Mouse (Mus musculus): ENCODE measurements at regions not wholly inside any gene's neighbourhood (a gene's known extent, or its start where the extent isn't known, plus 50 kb on each side); places are given as distances from the start of the nearest gene placed in this dataset.
"Not testable (repeated sequence)": the region's sequence is repeated elsewhere in the genome, so short reads cannot be mapped to it uniquely, and the experiment has no call there.

DNA sequence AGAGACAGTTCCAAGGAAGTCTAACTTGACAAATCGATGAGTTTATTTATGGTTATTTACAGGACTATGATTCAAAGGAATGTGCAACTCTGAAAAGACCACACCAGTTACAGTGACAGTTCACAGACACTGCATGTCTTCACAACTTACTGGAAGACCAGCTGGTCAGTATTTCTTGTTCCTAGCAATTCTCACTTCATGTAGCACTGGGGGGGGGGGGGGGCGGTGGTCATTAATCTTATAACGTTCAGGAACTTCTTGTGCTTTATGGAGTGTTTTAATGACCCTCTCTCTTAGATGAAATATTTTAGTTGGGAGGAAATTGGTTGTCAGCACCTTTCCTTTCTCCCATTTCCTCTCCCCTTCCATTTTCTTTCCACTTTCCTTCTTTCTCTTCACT is 1752.1 kb upstream of the Cntnap5a start:
- H3K36me3 ChIP-seq (ENCODE audit: control insufficient read depth, insufficient read depth, low read length, poor library complexity, severe bottlenecking) = no peaks in the 10 kb centered on the region
- H3K9me3 ChIP-seq (ENCODE audit: control insufficient read depth, insufficient read depth, low read depth, low read length) = no peaks in the 10 kb centered on the region
- TF ChIP-seq CHD2 (IDR thresholded peaks at IDR 0.05; ENCODE audit: low read depth, low read length) (no peak), MAFK (IDR thresholded peaks at IDR 0.05; ENCODE audit: insufficient read depth, low read depth, low read length) (no peak), HCFC1 (IDR thresholded peaks at IDR 0.05; ENCODE audit: borderline replicate concordance, insufficient read depth, low read length) (no peak), ZNF384 (IDR thresholded peaks at IDR 0.05; ENCODE audit: low read depth, low read length) (no peak), ZC3H11A (IDR thresholded peaks at IDR 0.05; ENCODE audit: borderline replicate concordance, low read depth, low read length) (no peak)
- H3K27ac ChIP-seq (ENCODE audit: insufficient read depth, low read depth, low read length, poor library complexity, severe bottlenecking) = no peak overlapping the region
- no peak for DNase-seq (ENCODE audit: low read depth, low spot score)
- no peak overlapping the region for H3K4me3 ChIP-seq (ENCODE audit: insufficient read depth in 1 of 2, low read depth in 1 of 2, low read length in 2 of 2, poor library complexity in 1 of 2, severe bottlenecking in 1 of 2)
- no peak overlapping the region for H3K9ac ChIP-seq (ENCODE audit: insufficient read depth, low read depth, low read length, poor library complexity, severe bottlenecking)
- H3K4me1 ChIP-seq (ENCODE audit: control insufficient read depth in 2 of 2, insufficient read depth in 2 of 2, low read length in 2 of 2, poor library complexity in 1 of 2) = no peaks in the 10 kb centered on the region
- in situ Hi-C loops (cut with MboI; ENCODE audit: low sequenced_read_pairs in 2 of 2, unreplicated experiment in 2 of 2) = no loop called here

DNA sequence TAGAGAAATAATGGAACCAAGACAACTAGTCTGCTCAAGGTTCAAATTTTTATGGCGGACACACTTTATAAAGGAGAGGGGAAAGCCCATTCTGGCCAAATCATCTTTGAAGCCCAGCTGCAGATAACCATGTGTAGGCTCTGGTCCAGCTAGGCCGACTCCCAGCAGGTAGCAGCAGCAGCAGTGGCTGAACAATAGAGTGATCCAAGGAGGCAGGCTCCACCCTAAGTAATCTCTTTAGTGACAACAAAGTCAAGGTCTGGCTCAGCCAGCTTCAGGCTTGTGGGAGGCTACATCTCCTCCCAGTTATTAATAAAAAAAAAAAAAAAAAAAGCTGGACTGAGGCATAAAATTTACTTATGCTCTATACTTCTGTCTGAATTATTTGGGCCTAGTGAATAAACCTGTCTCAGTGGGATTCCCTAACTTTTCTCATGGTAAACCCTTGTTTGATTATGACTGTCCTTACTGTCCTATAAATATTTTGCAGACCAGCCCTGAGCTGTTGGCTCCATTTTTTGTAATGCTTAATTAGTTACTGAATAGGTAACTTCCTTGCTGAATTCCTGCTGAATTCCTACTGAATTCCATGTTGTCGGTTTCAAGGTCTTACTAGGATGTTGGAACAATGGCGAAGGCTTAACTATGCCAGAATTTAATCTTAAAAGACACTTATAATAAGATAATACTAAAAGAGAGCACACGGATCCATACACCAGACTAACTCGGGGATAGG is 1726.4 kb upstream of the Cntnap5a start:
- TF ChIP-seq ZC3H11A (IDR thresholded peaks at IDR 0.05; ENCODE audit: borderline replicate concordance, low read depth, low read length) (no peak), CHD2 (IDR thresholded peaks at IDR 0.05; ENCODE audit: low read depth, low read length) (peak; percentile 53; the same call in 1 of the 2 replicates), ZNF384 (IDR thresholded peaks at IDR 0.05; ENCODE audit: low read depth, low read length) (peak; percentile 78)
- no peak for DNase-seq (ENCODE audit: low read depth, low spot score)
- H3K9me3 ChIP-seq (ENCODE audit: control insufficient read depth, insufficient read depth, low read depth, low read length) = no peaks in the 10 kb centered on the region
- H3K36me3 ChIP-seq (ENCODE audit: control insufficient read depth, insufficient read depth, low read length, poor library complexity, severe bottlenecking) = no peaks in the 10 kb centered on the region
- no peak overlapping the region for H3K9ac ChIP-seq (ENCODE audit: insufficient read depth, low read depth, low read length, poor library complexity, severe bottlenecking)
- peaks cover 5 to 21% of the 10 kb centered on the region in 2 experiments; a peak in 3 of 4 replicates for H3K4me1 ChIP-seq (ENCODE audit: control insufficient read depth in 2 of 2, insufficient read depth in 2 of 2, low read length in 2 of 2, poor library complexity in 1 of 2)
- peak overlapping the region; percentile 87; the same call in 1 of the 2 replicates for H3K27ac ChIP-seq (ENCODE audit: insufficient read depth, low read depth, low read length, poor library complexity, severe bottlenecking)
- H3K4me3 ChIP-seq (ENCODE audit: insufficient read depth in 1 of 2, low read depth in 1 of 2, low read length in 2 of 2, poor library complexity in 1 of 2, severe bottlenecking in 1 of 2) = no peak overlapping the region; a peak in 1 of 4 replicates
- in situ Hi-C loops (cut with MboI; ENCODE audit: low sequenced_read_pairs in 2 of 2, unreplicated experiment in 2 of 2) = no loop called here

DNA sequence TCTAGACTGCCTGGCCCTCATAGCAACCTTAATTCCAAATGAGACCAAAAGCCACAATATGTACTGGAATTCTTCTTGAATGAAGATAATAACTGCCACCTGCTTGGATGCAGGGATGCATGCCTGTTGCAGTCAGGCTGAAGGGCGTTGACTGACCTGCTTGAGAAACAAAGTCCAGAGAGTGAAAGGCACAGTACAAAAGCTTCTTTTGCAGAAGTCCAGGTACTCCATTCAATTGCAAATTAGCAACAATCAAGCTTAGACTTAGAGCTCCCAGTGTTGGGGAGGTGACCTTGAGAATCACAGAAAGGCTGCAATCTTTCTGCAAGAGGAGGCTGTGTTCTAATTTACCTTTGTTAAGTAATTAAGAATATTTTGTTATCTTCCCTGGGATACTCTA is 1725.3 kb upstream of the Cntnap5a start:
- DNase-seq (ENCODE audit: low read depth, low spot score) = peak; percentile 57
- H3K36me3 ChIP-seq (ENCODE audit: control insufficient read depth, insufficient read depth, low read length, poor library complexity, severe bottlenecking); H3K9ac ChIP-seq (ENCODE audit: insufficient read depth, low read depth, low read length, poor library complexity, severe bottlenecking); in situ Hi-C loops (cut with MboI; ENCODE audit: low sequenced_read_pairs in 2 of 2, unreplicated experiment in 2 of 2); H3K9me3 ChIP-seq (ENCODE audit: control insufficient read depth, insufficient read depth, low read depth, low read length): not testable (repeated sequence)
- TF ChIP-seq CHD2 (IDR thresholded peaks at IDR 0.05; ENCODE audit: low read depth, low read length) = peak; percentile 63; the same call in 1 of the 2 replicates
- Histone ChIP-seq H3K4me1 (ENCODE audit: control insufficient read depth in 2 of 2, insufficient read depth in 2 of 2, low read length in 2 of 2, poor library complexity in 1 of 2) (peaks cover 5 to 22% of the 10 kb centered on the region in 2 experiments; a peak in 3 of 4 replicates), H3K27ac (ENCODE audit: insufficient read depth, low read depth, low read length, poor library complexity, severe bottlenecking) (peak overlapping the region; percentile 87; the same call in 1 of the 2 replicates), H3K4me3 (ENCODE audit: insufficient read depth in 1 of 2, low read depth in 1 of 2, low read length in 2 of 2, poor library complexity in 1 of 2, severe bottlenecking in 1 of 2) (peak overlapping the region; percentile 32 to 42; a peak in 3 of 4 replicates)

DNA sequence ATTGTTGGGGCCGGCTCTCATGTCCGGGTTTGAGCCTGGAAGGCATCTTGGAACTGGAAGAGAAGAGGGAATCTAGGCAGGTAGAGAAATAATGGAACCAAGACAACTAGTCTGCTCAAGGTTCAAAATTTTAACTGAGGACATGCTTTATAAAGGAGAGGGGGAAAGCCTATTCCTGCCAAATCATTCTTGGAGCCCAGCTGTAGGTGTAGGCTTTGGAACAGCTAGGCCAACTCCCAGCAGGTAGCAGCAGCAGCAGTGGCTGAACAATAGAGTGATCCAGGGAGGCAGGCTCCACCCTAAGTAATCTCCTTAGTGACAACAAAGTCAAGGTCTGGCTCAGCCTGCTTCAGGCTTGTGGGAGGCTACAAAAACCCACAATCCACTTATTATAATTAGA is 1720.6 kb upstream of the Cntnap5a start:
- DNase-seq (ENCODE audit: low read depth, low spot score); in situ Hi-C loops (cut with MboI; ENCODE audit: low sequenced_read_pairs in 2 of 2, unreplicated experiment in 2 of 2); H3K36me3 ChIP-seq (ENCODE audit: control insufficient read depth, insufficient read depth, low read length, poor library complexity, severe bottlenecking); H3K9me3 ChIP-seq (ENCODE audit: control insufficient read depth, insufficient read depth, low read depth, low read length): not testable (repeated sequence)
- Histone ChIP-seq H3K27ac (ENCODE audit: insufficient read depth, low read depth, low read length, poor library complexity, severe bottlenecking) (peak overlapping the region; percentile 90), H3K4me1 (ENCODE audit: control insufficient read depth in 2 of 2, insufficient read depth in 2 of 2, low read length in 2 of 2, poor library complexity in 1 of 2) (peaks cover 2 to 23% of the 10 kb centered on the region in 2 experiments), H3K4me3 (ENCODE audit: insufficient read depth in 1 of 2, low read depth in 1 of 2, low read length in 2 of 2, poor library complexity in 1 of 2, severe bottlenecking in 1 of 2) (peak overlapping the region; percentile 81 to 92), H3K9ac (ENCODE audit: insufficient read depth, low read depth, low read length, poor library complexity, severe bottlenecking) (peak overlapping the region; percentile 87)

GRCm38 (mm10) chr1:113964431-113964830 is 1720.1 kb upstream of the Cntnap5a start:
- H3K36me3 ChIP-seq (ENCODE audit: control insufficient read depth, insufficient read depth, low read length, poor library complexity, severe bottlenecking) = no peaks in the 10 kb centered on the region
- TF ChIP-seq ZNF384 (IDR thresholded peaks at IDR 0.05; ENCODE audit: low read depth, low read length) (no peak), ZC3H11A (IDR thresholded peaks at IDR 0.05; ENCODE audit: borderline replicate concordance, low read depth, low read length) (no peak), MAFK (IDR thresholded peaks at IDR 0.05; ENCODE audit: insufficient read depth, low read depth, low read length) (no peak), CHD2 (IDR thresholded peaks at IDR 0.05; ENCODE audit: low read depth, low read length) (no peak; the same call in 1 of the 2 replicates), HCFC1 (IDR thresholded peaks at IDR 0.05; ENCODE audit: borderline replicate concordance, insufficient read depth, low read length) (no peak)
- H3K9ac ChIP-seq (ENCODE audit: insufficient read depth, low read depth, low read length, poor library complexity, severe bottlenecking) = no peak overlapping the region
- no peak for DNase-seq (ENCODE audit: low read depth, low spot score)
- peaks cover 2 to 21% of the 10 kb centered on the region in 2 experiments for H3K4me1 ChIP-seq (ENCODE audit: control insufficient read depth in 2 of 2, insufficient read depth in 2 of 2, low read length in 2 of 2, poor library complexity in 1 of 2)
- in situ Hi-C loops (cut with MboI; ENCODE audit: low sequenced_read_pairs in 2 of 2, unreplicated experiment in 2 of 2) = no loop called here
- H3K9me3 ChIP-seq (ENCODE audit: control insufficient read depth, insufficient read depth, low read depth, low read length) = no peaks in the 10 kb centered on the region
- peak overlapping the region; percentile 33 to 37; a peak in 2 of 4 replicates for H3K4me3 ChIP-seq (ENCODE audit: insufficient read depth in 1 of 2, low read depth in 1 of 2, low read length in 2 of 2, poor library complexity in 1 of 2, severe bottlenecking in 1 of 2)
- peak overlapping the region; percentile 87; the same call in 1 of the 2 replicates for H3K27ac ChIP-seq (ENCODE audit: insufficient read depth, low read depth, low read length, poor library complexity, severe bottlenecking)
